19 mouse cellular contexts compared by ENCODE assay signal in the genomic region with DNA sequence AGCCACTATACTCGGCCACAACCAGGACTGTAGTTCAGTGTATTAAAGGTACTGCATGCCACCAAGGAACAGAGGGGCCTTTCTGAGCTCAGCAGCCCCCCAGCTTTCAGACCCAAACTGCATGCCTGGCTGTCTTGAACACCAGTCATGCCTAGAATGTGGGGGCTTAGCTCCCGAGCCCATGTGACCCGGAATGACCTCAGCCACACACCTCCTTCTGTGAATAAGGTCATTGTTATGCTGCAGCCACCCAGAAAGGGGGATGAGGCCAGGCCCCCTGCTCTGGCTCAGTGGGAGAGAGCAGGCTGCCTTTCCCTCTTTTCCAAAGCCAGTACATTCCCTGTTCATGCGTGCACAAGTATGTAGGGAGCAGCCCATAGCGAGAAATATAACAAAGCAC. TPM values are rescaled to one million over a fixed set of nuclear protein-coding genes. Genes with fewer than 3 reads are reported as not detected.
A peak's percentile ranks its signal among the peaks of the same experiment; 100 is the strongest.
DNase-seq lines count a peak whose midpoint lies in the region; ATAC-seq lines count a peak whose summit lies in the region.
"Had no signal": no experiment of that assay in that cellular context is flagged by ENCODE, and none has a peak within 500 bp of the region (broad histone marks: within the 10 kb centered on the region; RNA-seq: fewer than 3 reads in every experiment).

No protein-coding gene starts in this region.

- 33% methylated on average over 5 of the region's 5 CpGs for WGBS in midbrain, embryonic 10.5 days
- 16% methylated on average over 5 of the region's 5 CpGs for WGBS in midbrain, embryonic 16.5 days
- WGBS in limb, embryonic 10.5 days = 67% methylated on average over 5 of the region's 5 CpGs
- 61% methylated on average over 5 of the region's 5 CpGs for WGBS in intestine, embryonic 15.5 days

- no peak overlapping the region for H3K4me3 ChIP-seq in midbrain, embryonic 10.5 days
- H3K4me3 ChIP-seq in midbrain, embryonic 16.5 days (ENCODE audit: low read depth, low read length) = no peak overlapping the region
- no peak overlapping the region for H3K4me3 ChIP-seq in limb, embryonic 10.5 days
- H3K4me3 ChIP-seq in intestine, embryonic 15.5 days (replicated peaks) = no peak overlapping the region

- no peaks in the 10 kb centered on the region for H3K36me3 ChIP-seq in midbrain, embryonic 10.5 days
- no peaks in the 10 kb centered on the region for H3K36me3 ChIP-seq in midbrain, embryonic 16.5 days (ENCODE audit: control insufficient read depth, insufficient read depth, low read length)
- H3K36me3 ChIP-seq in limb, embryonic 10.5 days = no peaks in the 10 kb centered on the region
- H3K36me3 ChIP-seq in intestine, embryonic 15.5 days = no peaks in the 10 kb centered on the region

- peak overlapping the region; percentile 74 for H3K27ac ChIP-seq in midbrain, embryonic 10.5 days (replicated peaks)
- H3K27ac ChIP-seq in midbrain, embryonic 16.5 days (ENCODE audit: low read length) = no peak overlapping the region
- peak overlapping the region; percentile 83 for H3K27ac ChIP-seq in limb, embryonic 10.5 days
- no peak overlapping the region for H3K27ac ChIP-seq in intestine, embryonic 15.5 days

- DNase-seq in midbrain, embryonic 10.5 days (ENCODE audit: low spot score) = peak; percentile 31
- peak; percentile 51 for DNase-seq in brain, adult 2 months (ENCODE audit: low read depth, low spot score)
- DNase-seq in limb, embryonic 10.5 days (ENCODE audit: low spot score) = no peak
- no peak for DNase-seq in adrenal gland, postnatal 4 days (ENCODE audit: low spot score in 2 of 2)
- DNase-seq in lung, postnatal 10 days = no peak
- DNase-seq: gastrocnemius, postnatal 14 days; heart, postnatal 14 days; kidney, adult 8-10 months; liver; lung, embryonic 14.5 days; thymus, postnatal 4 days had no signal

- no peak overlapping the region for H3K9ac ChIP-seq in midbrain, embryonic 16.5 days (ENCODE audit: low read depth, low read length)
- no peak overlapping the region for H3K9ac ChIP-seq in intestine, embryonic 15.5 days
- H3K9ac ChIP-seq: lung, embryonic 14.5 days had no signal

- no peaks in the 10 kb centered on the region for H3K9me3 ChIP-seq in midbrain, embryonic 10.5 days (replicated peaks)
- no peaks in the 10 kb centered on the region for H3K9me3 ChIP-seq in midbrain, embryonic 16.5 days (replicated peaks; ENCODE audit: control insufficient read depth, low read length, poor library complexity, severe bottlenecking)
- no peaks in the 10 kb centered on the region for H3K9me3 ChIP-seq in limb, embryonic 10.5 days (replicated peaks)
- no peaks in the 10 kb centered on the region for H3K9me3 ChIP-seq in intestine, embryonic 15.5 days

- no peak for ATAC-seq in midbrain, embryonic 16.5 days
- no peak for ATAC-seq in intestine, embryonic 15.5 days
- ATAC-seq: activated CD4-positive, CD25-positive, alpha-beta regulatory T cell, adult 4 months; hindbrain, embryonic 16.5 days had no signal

- no peaks in the 10 kb centered on the region for H3K27me3 ChIP-seq in midbrain, embryonic 10.5 days (ENCODE audit: low read depth, poor library complexity, severe bottlenecking)
- H3K27me3 ChIP-seq in midbrain, embryonic 16.5 days (ENCODE audit: control insufficient read depth, insufficient read depth, low read depth, low read length) = no peaks in the 10 kb centered on the region; the same call in 1 of the 2 replicates
- no peaks in the 10 kb centered on the region for H3K27me3 ChIP-seq in limb, embryonic 10.5 days (ENCODE audit: low read depth, poor library complexity, severe bottlenecking)
- no peaks in the 10 kb centered on the region for H3K27me3 ChIP-seq in intestine, embryonic 15.5 days (replicated peaks)

- H3K4me1 ChIP-seq in midbrain, embryonic 10.5 days = peaks cover 52% of the 10 kb centered on the region
- H3K4me1 ChIP-seq in midbrain, embryonic 16.5 days (ENCODE audit: control insufficient read depth, insufficient read depth, low read length) = peaks cover 12% of the 10 kb centered on the region
- H3K4me1 ChIP-seq in limb, embryonic 10.5 days = peaks cover 88% of the 10 kb centered on the region
- H3K4me1 ChIP-seq in intestine, embryonic 15.5 days (replicated peaks) = peaks cover 25% of the 10 kb centered on the region

- H3K4me2 ChIP-seq in midbrain, embryonic 16.5 days (ENCODE audit: low read length) = no peak overlapping the region
- no peak overlapping the region for H3K4me2 ChIP-seq in intestine, embryonic 15.5 days (replicated peaks)
- H3K4me2 ChIP-seq: lung, embryonic 14.5 days had no signal

RNA-seq across cellular contexts. Expression of gene Sned1, which starts 21.0 kb away (rescaled TPM):
- 1.2 and 3.1 TPM in 2 replicates for polyA plus RNA-seq in midbrain, embryonic 10.5 days (2016; fragmentation: Nextera tagmentation; extraction: Ambion mirVana)
- 5.5 and 6.2 TPM in 2 replicates for polyA plus RNA-seq in midbrain, embryonic 16.5 days (2015; fragmentation: Nextera tagmentation; extraction: Ambion mirVana)
- polyA plus RNA-seq in limb, embryonic 10.5 days (2016; fragmentation: Nextera tagmentation; extraction: Ambion mirVana) = 12.0 and 27.8 TPM in 2 replicates
- polyA plus RNA-seq in intestine, embryonic 15.5 days (2015; fragmentation: Nextera tagmentation; extraction: Ambion mirVana) = 2.8 and 4.4 TPM in 2 replicates
- total RNA-seq in adrenal gland, postnatal 4 days (2021) = 10 to 100 TPM; 27.0 to 28.8 TPM

RNA-seq across cellular contexts. Expression of gene Crocc2, which starts 46.1 kb away (rescaled TPM):
- polyA plus RNA-seq in midbrain, embryonic 10.5 days (2016; fragmentation: Nextera tagmentation; extraction: Ambion mirVana) = 0.02 and 0.07 TPM in 2 replicates
- 0.51 and 0.74 TPM in 2 replicates for polyA plus RNA-seq in midbrain, embryonic 16.5 days (2015; fragmentation: Nextera tagmentation; extraction: Ambion mirVana)
- 0.33 and 0.34 TPM in 2 replicates for polyA plus RNA-seq in limb, embryonic 10.5 days (2016; fragmentation: Nextera tagmentation; extraction: Ambion mirVana)
- polyA plus RNA-seq in intestine, embryonic 15.5 days (2015; fragmentation: Nextera tagmentation; extraction: Ambion mirVana) = 0.04 and 0.13 TPM in 2 replicates
- total RNA-seq in adrenal gland, postnatal 4 days (2021) = under 1 TPM; 0.31 TPM
- total RNA-seq: gastrocnemius, postnatal 14 days; megakaryocyte, adult 5-6 weeks; MEL had no signal
- polyA plus RNA-seq: activated CD4-positive, CD25-positive, alpha-beta regulatory T cell, adult 4 months had no signal

RNA-seq across cellular contexts. Expression of gene 2310007B03Rik, which starts 53.9 kb away (rescaled TPM):
- 0.47 and 0.62 TPM in 2 replicates for polyA plus RNA-seq in midbrain, embryonic 10.5 days (2016; fragmentation: Nextera tagmentation; extraction: Ambion mirVana)
- 0.11 TPM in 1 of 2 replicates, not detected in the other for polyA plus RNA-seq in midbrain, embryonic 16.5 days (2015; fragmentation: Nextera tagmentation; extraction: Ambion mirVana)
- 0.74 and 1.4 TPM in 2 replicates for polyA plus RNA-seq in limb, embryonic 10.5 days (2016; fragmentation: Nextera tagmentation; extraction: Ambion mirVana)
- 8.7 and 10.4 TPM in 2 replicates for polyA plus RNA-seq in intestine, embryonic 15.5 days (2015; fragmentation: Nextera tagmentation; extraction: Ambion mirVana)
- total RNA-seq in adrenal gland, postnatal 4 days (2021) = under 1 TPM in 1 of 2 experiments, not detected in 1; 0.42 TPM
- total RNA-seq: gastrocnemius, postnatal 14 days; heart, postnatal 14 days; layer of hippocampus, adult 18-20 months; megakaryocyte, adult 5-6 weeks; MEL had no signal
- polyA plus RNA-seq: activated CD4-positive, CD25-positive, alpha-beta regulatory T cell, adult 4 months; spleen, adult 2 months had no signal

Comparison
In these comparisons a context has a peak if more than half of its experiments do, and no peak if none do; other contexts are left out.
1. H3K27ac ChIP-seq: peak in midbrain, embryonic 10.5 days (single experiment) and limb, embryonic 10.5 days (single experiment); none in midbrain, embryonic 16.5 days (single experiment) and intestine, embryonic 15.5 days (single experiment).
2. DNase-seq: peak in midbrain, embryonic 10.5 days (single experiment) and brain, adult 2 months (single experiment); none in limb, embryonic 10.5 days (single experiment), adrenal gland, postnatal 4 days (0 of 2) and lung, postnatal 10 days (single experiment).